Mouse (Mus musculus) kidney, adult 11 months (tissue): ENCODE measurements around the gene Elmo1.

Experiments
- DNase-seq: peaks from one replicate; pipeline ENCODE4 v3.0.0; 2022

The Elmo1 gene

GRCm38 (mm10) chr13:20288393-20288792 lies 198.0 kb downstream of the Elmo1 start:
- DNase-seq: peak; percentile 6

- no peak for DNase-seq
Observed at GRCm38 (mm10) chr13:20290412-20290811, 200.0 kb downstream of the Elmo1 start.

GRCm38 (mm10) chr13:20292348-20292747 lies 202.0 kb downstream of the Elmo1 start:
- peak; percentile 3 for DNase-seq

- DNase-seq: no peak
Observed at GRCm38 (mm10) chr13:20295278-20295970, 205.0 kb downstream of the Elmo1 start.

GRCm38 (mm10) chr13:20297841-20298240 lies 207.4 kb downstream of the Elmo1 start:
- DNase-seq: no peak

GRCm38 (mm10) chr13:20299424-20299823 lies 209.0 kb downstream of the Elmo1 start:
- DNase-seq: no peak

GRCm38 (mm10) chr13:20300052-20300564 lies 209.7 kb downstream of the Elmo1 start:
- no peak for DNase-seq

- DNase-seq: no peak
Observed at GRCm38 (mm10) chr13:20300626-20301025, 210.2 kb downstream of the Elmo1 start.

- no peak for DNase-seq
Observed at GRCm38 (mm10) chr13:20301760-20302159, 211.4 kb downstream of the Elmo1 start.

- no peak for DNase-seq
Observed at GRCm38 (mm10) chr13:20305621-20306020, 215.2 kb downstream of the Elmo1 start.

GRCm38 (mm10) chr13:20306180-20307177 lies 216.1 kb downstream of the Elmo1 start:
- no peak for DNase-seq

- no peak for DNase-seq
Observed at GRCm38 (mm10) chr13:20307381-20307780, 217.0 kb downstream of the Elmo1 start.

GRCm38 (mm10) chr13:20311612-20312011 lies 221.2 kb downstream of the Elmo1 start:
- DNase-seq: peak; percentile 52

- DNase-seq: no peak
Observed at GRCm38 (mm10) chr13:20313345-20313744, 222.9 kb downstream of the Elmo1 start.

- DNase-seq: no peak
Observed at GRCm38 (mm10) chr13:20316139-20316538, 225.7 kb downstream of the Elmo1 start.

- DNase-seq: no peak
Observed at GRCm38 (mm10) chr13:20318615-20319219, 228.3 kb downstream of the Elmo1 start.

GRCm38 (mm10) chr13:20320232-20320631 lies 229.8 kb downstream of the Elmo1 start:
- no peak for DNase-seq

GRCm38 (mm10) chr13:20323478-20323877 lies 233.1 kb downstream of the Elmo1 start:
- DNase-seq: no peak

- no peak for DNase-seq
Observed at GRCm38 (mm10) chr13:20327064-20327463, 236.7 kb downstream of the Elmo1 start.

GRCm38 (mm10) chr13:20327975-20328374 lies 237.6 kb downstream of the Elmo1 start:
- no peak for DNase-seq

- no peak for DNase-seq
Observed at GRCm38 (mm10) chr13:20328672-20329071, 238.3 kb downstream of the Elmo1 start.

GRCm38 (mm10) chr13:20330954-20331353 lies 240.6 kb downstream of the Elmo1 start:
- DNase-seq: no peak
